Comparison of ENCODE assay signal across 22 mouse cellular contexts in the genomic region with DNA sequence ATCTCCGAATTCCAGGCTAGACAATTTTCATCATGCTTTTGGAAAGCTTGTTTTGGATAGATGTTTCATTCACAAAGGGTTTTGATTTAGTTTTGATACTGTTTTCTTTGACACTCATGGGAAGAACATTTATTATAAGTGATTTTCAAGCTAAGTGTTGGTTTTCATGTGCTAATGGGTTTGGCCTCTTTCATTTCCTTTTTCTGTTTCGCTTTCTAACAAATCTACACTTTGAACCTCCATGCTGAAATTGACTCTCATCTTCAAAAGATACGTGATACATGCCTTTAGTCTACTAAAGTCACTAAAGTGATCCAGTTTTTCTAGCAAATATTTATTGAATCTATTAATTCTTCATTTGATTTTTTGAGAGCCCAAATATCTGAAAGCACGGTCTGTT.
A peak's percentile ranks its signal among the peaks of the same experiment; 100 is the strongest.
DNase-seq lines count a peak whose midpoint lies in the region; ATAC-seq and TF ChIP-seq lines count a peak whose summit lies in the region.
"Had no signal": no experiment of that assay in that cellular context is flagged by ENCODE, and none has a peak within 500 bp of the region (broad histone marks: within the 10 kb centered on the region; RNA-seq: fewer than 3 reads in every experiment).

No protein-coding gene starts in this region.

- H3K36me3 ChIP-seq in CH12.LX (replicated peaks in 1 of 2; ENCODE audit: control insufficient read depth in 1 of 2, insufficient read depth in 1 of 2, low read length in 1 of 2), result peaks cover 3 to 12% of the 10 kb centered on the region in 2 experiments
- H3K36me3 ChIP-seq in splenic B cell, adult 2 months (ENCODE audit: control insufficient read depth, insufficient read depth, low read length, poor library complexity, severe bottlenecking), result 0 out of 2 replicates have a peak, but pooled peaks cover 2% of the 10 kb centered on the region
- H3K36me3 ChIP-seq: embryonic facial prominence, embryonic 10.5 days; embryonic facial prominence, embryonic 12.5 days; forebrain, embryonic 15.5 days had no signal

- H3K27ac ChIP-seq in CH12.LX (ENCODE audit: insufficient read depth, low read depth), result peak overlapping the region; percentile 91
- H3K27ac ChIP-seq: embryonic facial prominence, embryonic 10.5 days; embryonic facial prominence, embryonic 12.5 days; forebrain, embryonic 13.5 days; forebrain, embryonic 15.5 days had no signal

- peaks cover 18% of the 10 kb centered on the region for H3K79me2 ChIP-seq in CH12.LX (replicated peaks; ENCODE audit: control insufficient read depth, extremely low read depth, insufficient read depth, poor library complexity, severe bottlenecking)

- peaks cover 16 to 65% of the 10 kb centered on the region in 2 experiments for H3K4me1 ChIP-seq in CH12.LX (ENCODE audit: control insufficient read depth in 1 of 2, insufficient read depth in 2 of 2)

- peak overlapping the region; percentile 84 for H3K4me2 ChIP-seq in CH12.LX (ENCODE audit: insufficient read depth, low read depth, poor library complexity, severe bottlenecking)
- H3K4me2 ChIP-seq: embryonic facial prominence, embryonic 12.5 days; forebrain, embryonic 13.5 days; forebrain, embryonic 15.5 days had no signal

- TF ChIP-seq CTCF in CH12.LX (conservative IDR thresholded peaks at IDR 0.05 in 1 of 2, IDR thresholded peaks at IDR 0.05 in 1 of 2; ENCODE audit: low read depth in 2 of 2, low read length in 2 of 2), result no peak

- TF ChIP-seq RAD21 in CH12.LX (IDR thresholded peaks at IDR 0.05; ENCODE audit: low read depth, low read length), result no peak

- ATAC-seq in inflammation-experienced regulatory T-cells, adult 6 months, result peak; percentile 63
- ATAC-seq: forebrain, embryonic 13.5 days; forebrain, embryonic 15.5 days; forebrain, postnatal 0 days had no signal

- in situ Hi-C loops in CH12.LX (cut with MboI; ENCODE audit: low pct_ligation_motif_present, low pct_unique_long_range_greater_than_20kb, low sequenced_read_pairs), result loop anchor here (25.0 kb wide), 1 partner anchor 150 kb away; no protein-coding TSS in a partner anchor

- TF ChIP-seq POLR2A in CH12.LX (IDR thresholded peaks at IDR 0.05; ENCODE audit: low read depth, low read length), result no peak

- no peaks in the 10 kb centered on the region for H3K9me3 ChIP-seq in CH12.LX (replicated peaks; ENCODE audit: low read length)
- H3K9me3 ChIP-seq: embryonic facial prominence, embryonic 10.5 days; embryonic facial prominence, embryonic 12.5 days; forebrain, embryonic 13.5 days; forebrain, embryonic 15.5 days had no signal

- peak; percentile 37 for DNase-seq in CD4-positive helper T cell, adult 2 months (ENCODE audit: low read depth, low spot score)
- DNase-seq in CH12.LX (ENCODE audit: extremely low read depth), result no peak
- peak; percentile 43 for DNase-seq in splenic B cell, adult 2 months (ENCODE audit: low read depth, low spot score)
- DNase-seq in layer of hippocampus, adult 8-10 months (ENCODE audit: low spot score in 2 of 2), result no peak
- DNase-seq in kidney, adult 8-10 months, result no peak
- no peak for DNase-seq in gastrocnemius, postnatal 14 days
- no peak for DNase-seq in heart, adult 9 months (ENCODE audit: low spot score in 2 of 2)
- DNase-seq: adrenal gland, adult 2 months; adrenal gland, postnatal 10 days; adrenal gland, postnatal 25 days; B cell, adult 2 months; cerebellum, adult 11 months; cerebellum, adult 18-20 months; cerebellum, adult 8-10 months; cerebellum, postnatal 10 days; cerebellum, postnatal 25 days; forebrain, postnatal 0 days had no signal

- dilution Hi-C loops in CH12.LX (cut with MboI; ENCODE audit: extremely low pct_ligation_motif_present, extremely low pct_unique_long_range_greater_than_20kb, low sequenced_read_pairs), result no loop called here

- TF ChIP-seq EP300 in CH12.LX (IDR thresholded peaks at IDR 0.05; ENCODE audit: low read length), result peak; percentile 68

- intact Hi-C loops in gastrocnemius, postnatal 14 days (cut with DNase I; ENCODE audit: low total_unique reads), result no loop called here

- no peaks in the 10 kb centered on the region for H3K27me3 ChIP-seq in CH12.LX (replicated peaks)
- H3K27me3 ChIP-seq in splenic B cell, adult 2 months (ENCODE audit: control insufficient read depth, insufficient read depth, low read length, poor library complexity, severe bottlenecking), result no peaks in the 10 kb centered on the region
- H3K27me3 ChIP-seq: embryonic facial prominence, embryonic 12.5 days; forebrain, embryonic 13.5 days; forebrain, embryonic 15.5 days had no signal

- H3K4me3 ChIP-seq in CH12.LX (replicated peaks in 1 of 3; ENCODE audit: low read depth in 2 of 3, low read length in 2 of 3, poor library complexity in 1 of 3), result peak overlapping the region in 1 of 3 experiments; percentile 41
- H3K4me3 ChIP-seq: embryonic facial prominence, embryonic 10.5 days; embryonic facial prominence, embryonic 12.5 days; forebrain, embryonic 13.5 days; forebrain, embryonic 15.5 days had no signal

- peak overlapping the region; percentile 63 for H3K9ac ChIP-seq in CH12.LX (ENCODE audit: insufficient read depth, low read depth)
- H3K9ac ChIP-seq: embryonic facial prominence, embryonic 12.5 days; forebrain, embryonic 13.5 days; forebrain, embryonic 15.5 days; forebrain, postnatal 0 days had no signal

TF ChIP-seq in CH12.LX, 34 proteins besides CTCF, POLR2A, EP300 and RAD21:
- peak; percentile 88 for TF ChIP-seq IRF4 (IDR thresholded peaks at IDR 0.05; ENCODE audit: low read depth, low read length)
- TF ChIP-seq CHD1 (IDR thresholded peaks at IDR 0.05; ENCODE audit: low read depth, low read length), result 0 out of 2 replicates have a peak, but pooled peaks have one; percentile 26
- TF ChIP-seq USF1 (IDR thresholded peaks at IDR 0.05; ENCODE audit: low read depth, low read length), result no peak
- TF ChIP-seq MYC (IDR thresholded peaks at IDR 0.05; ENCODE audit: low read depth, low read length), result 0 out of 2 replicates have a peak, but pooled peaks have one; percentile 9

Comparison
In these comparisons a context has a peak if more than half of its experiments do, and no peak if none do; other contexts are left out.
1. DNase-seq: peak in CD4-positive helper T cell, adult 2 months (single experiment) and splenic B cell, adult 2 months (single experiment); none in CH12.LX (single experiment), layer of hippocampus, adult 8-10 months (0 of 2), kidney, adult 8-10 months (0 of 2), gastrocnemius, postnatal 14 days (single experiment) and heart, adult 9 months (0 of 2).